Mouse (Mus musculus): Measurements from ENCODE around the gene Fbln7.

Fbln7 gene

DNA sequence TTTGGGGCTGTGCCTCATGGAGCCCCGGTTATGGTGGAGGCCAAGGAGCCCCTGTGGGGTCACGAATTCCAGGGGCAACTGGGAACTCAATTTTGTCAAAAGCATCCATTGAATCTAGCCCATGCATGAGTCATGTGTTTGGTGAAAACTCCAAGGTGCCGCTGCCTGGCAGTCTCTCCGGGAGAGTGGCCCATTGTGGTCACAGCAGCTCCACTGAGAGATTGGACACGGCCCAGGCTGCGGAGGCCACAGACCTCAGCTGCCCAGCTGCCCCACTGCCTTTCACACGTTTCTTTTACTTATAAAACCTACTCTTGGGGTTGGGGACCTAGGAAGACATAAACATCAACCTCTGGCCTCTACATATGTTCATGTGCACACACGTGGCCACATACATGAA lies 12.7 kb downstream of the Fbln7 start:
- DNase-seq = no peak

GRCm38 (mm10) chr2:128881236-128881635 lies 18.5 kb downstream of the Fbln7 start:
- peak; percentile 26 for DNase-seq

- DNase-seq = no peak
Observed at GRCm38 (mm10) chr2:128885225-128885811, 22.5 kb downstream of the Fbln7 start.

DNA sequence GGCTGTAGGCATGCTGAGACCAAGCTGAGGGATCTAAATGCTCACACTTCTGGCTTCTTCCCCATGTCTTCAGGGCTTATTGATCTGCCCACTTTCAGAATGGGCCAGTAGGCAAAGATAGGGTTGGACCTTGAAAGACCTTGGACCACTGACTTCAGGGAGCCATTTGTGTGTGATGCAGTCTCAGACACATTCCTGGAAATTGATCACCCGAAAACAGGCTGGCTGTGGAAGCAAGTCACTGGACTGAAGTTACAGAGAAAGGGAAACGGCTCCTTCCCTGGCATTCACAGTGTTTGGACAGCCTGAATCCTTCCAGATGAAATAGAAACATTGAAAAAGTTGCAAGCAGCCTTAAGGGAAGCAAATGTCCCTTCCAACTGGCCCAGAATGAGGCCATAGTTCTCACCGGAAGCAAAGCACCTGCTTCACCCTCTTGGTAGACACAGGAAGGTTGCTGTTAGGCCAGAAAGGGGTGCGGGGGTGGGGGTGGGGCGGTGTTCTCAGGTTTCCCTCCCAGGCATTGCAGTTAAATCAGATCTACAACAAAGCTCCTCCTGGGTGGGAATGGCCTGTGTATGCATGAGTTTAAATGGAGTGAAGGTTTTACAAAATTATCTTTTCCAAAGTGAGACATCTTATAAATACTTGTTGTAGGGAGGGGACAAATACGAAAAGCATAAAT lies 25.2 kb downstream of the Fbln7 start:
- DNase-seq = no peak

- DNase-seq = no peak
Observed at GRCm38 (mm10) chr2:128890661-128891335, 28.0 kb downstream of the Fbln7 start.

DNA sequence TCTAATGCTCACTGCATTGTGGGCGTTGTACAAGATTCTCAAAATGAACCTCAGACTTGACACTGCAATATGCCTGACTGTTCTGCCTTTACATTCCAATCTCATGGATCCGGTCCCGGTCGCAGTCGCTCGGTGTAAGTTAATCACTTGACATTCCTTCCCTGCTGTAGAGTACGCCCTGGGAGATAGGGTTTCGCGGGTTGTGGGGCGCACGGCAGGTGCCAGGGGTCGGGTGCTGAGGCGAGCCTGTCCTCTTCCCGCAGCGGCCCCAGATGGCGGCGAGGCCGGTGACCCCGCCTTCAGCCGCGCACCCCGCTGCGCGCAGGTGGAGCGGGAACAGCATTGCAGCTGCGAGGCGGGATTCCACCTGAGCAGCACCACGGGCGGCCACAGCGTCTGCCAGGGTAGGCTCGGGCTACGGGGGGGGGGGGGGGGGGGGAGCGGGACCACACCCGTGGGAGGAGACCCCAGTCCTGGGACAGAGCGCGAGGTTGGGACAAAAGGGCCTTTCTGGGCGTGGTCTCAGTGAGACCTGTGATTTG lies 29.5 kb downstream of the Fbln7 start:
- no peak for DNase-seq

DNA sequence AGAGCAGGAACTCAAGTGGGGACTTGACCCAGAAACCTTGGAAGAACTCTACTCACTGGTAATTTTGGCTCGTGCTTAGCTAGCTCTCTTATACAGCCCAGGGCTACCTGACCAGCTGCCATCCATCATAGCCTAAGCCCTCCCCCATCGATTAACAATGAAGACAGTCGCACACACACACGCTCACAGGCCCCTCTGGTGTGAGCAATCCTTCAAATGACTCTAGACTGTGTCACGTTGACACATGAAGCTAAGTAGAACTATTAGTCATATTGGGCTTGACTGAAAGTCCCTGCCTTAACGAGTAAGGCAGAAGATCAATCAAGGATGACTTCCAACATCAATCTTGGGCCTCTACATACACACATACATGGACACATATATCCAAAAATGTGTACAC lies 40.1 kb downstream of the Fbln7 start:
- no peak for DNase-seq

GRCm38 (mm10) chr2:128903661-128904060 lies 40.9 kb downstream of the Fbln7 start:
- no peak for DNase-seq

GRCm38 (mm10) chr2:128914978-128915377 lies 52.2 kb downstream of the Fbln7 start:
- DNase-seq = no peak

DNA sequence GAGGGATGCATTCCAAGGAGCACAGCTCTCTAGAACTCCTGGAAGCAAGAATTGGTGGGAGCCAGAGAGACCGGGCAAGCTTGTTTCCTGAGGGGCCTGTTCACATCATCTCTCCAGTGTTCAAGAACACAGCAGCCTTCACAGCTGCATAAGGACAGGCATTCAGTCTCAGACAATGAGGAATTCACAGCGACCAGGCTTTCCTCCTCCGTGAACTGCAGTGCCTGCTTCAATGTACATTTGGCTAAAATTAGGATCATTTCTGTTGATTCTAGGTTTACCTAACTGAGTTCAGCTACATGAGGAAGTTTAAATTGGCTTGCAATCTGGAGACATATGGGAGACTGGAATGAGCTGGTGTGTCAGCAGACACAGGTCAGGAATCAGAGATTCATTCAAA lies 53.7 kb downstream of the Fbln7 start:
- no peak for DNase-seq

- DNase-seq = no peak
Observed at GRCm38 (mm10) chr2:128924799-128925198, 62.0 kb downstream of the Fbln7 start.

- no peak for DNase-seq
Observed at GRCm38 (mm10) chr2:128928446-128928845, 65.7 kb downstream of the Fbln7 start.

DNA sequence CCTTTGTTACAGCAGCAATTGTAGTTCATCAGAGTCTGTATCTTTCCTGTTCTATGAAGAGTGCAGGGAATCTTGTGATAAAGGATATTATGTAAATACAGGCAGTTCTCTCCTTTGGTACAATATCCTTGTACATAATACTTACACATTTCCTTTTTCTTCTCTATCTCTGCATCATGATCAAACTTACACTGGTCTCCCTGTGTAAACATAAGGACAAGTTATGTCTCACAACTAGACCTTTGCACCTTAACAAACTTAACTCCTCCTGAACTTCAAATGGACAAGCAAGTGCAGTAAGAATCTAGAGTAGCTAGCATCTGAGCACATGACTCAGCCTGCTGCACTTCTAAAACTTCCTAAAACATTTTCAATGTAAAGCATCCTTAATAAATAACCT lies 67.9 kb downstream of the Fbln7 start:
- DNase-seq = no peak

- DNase-seq = no peak
Observed at GRCm38 (mm10) chr2:128936256-128936655, 73.5 kb downstream of the Fbln7 start.

DNA sequence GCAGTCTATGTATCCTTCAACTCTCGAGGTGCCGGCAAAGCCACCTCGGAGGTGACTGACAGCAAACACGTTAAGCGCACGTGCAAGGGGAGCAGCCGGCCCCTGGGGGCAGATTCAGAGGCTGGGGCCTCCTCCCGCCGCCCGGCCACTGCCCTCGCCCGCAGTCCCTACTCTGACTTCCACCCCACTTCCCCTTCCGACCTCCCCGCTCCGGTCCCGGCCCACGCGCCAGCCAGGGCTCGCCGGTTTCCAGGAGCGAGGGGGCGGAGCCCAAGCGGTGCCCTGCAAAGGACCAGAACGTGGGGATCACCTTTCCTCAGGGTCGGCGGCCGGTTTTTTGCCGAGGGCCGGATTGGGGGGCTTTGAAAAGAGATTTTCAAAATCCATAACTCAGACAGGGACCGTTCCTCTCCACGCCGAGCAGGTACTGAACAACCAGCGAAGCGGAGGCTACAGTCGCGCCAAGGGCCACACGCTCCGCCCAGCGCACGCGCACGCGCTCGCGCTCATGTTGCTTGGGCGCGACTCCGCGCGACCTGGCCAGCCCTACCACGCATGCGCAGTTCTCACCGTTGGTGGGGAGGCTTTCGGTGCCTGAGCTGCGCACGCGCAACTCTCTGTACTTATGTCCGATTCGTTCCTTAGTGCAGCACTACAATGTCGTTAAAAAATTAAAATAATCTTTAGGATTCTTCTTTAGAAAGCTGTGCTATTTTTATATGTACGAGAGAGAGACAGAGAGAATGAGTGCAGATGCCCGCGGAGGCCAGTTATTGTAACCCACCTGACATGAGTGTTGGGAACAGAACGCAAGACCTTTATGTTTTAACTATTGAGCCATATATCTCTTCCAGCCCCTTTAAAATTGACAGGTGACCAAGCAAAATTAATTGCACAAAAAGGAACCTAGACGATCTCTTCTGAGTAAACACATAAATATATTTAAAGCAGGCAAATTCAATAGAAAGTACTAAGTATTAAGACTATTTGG lies 81.1 kb downstream of the Fbln7 start, which contains the start of gene Zc3h8:
TSS of gene Zc3h8 (minus strand) at position 540 of the 991 bp plus-strand sequence.
- DNase-seq = peak; percentile 98

Data from lung, postnatal 14 days (tissue).